Mouse (Mus musculus): Measurements from ENCODE around the gene Pin1rt1. TPM values are rescaled to one million over a fixed set of nuclear protein-coding genes. Genes with fewer than 3 reads are reported as not detected.
A peak's percentile ranks its signal among the peaks of the same experiment; 100 is the strongest.

The Pin1rt1 gene
- polyA plus RNA-seq, 1 experiment, result not detected

DNA sequence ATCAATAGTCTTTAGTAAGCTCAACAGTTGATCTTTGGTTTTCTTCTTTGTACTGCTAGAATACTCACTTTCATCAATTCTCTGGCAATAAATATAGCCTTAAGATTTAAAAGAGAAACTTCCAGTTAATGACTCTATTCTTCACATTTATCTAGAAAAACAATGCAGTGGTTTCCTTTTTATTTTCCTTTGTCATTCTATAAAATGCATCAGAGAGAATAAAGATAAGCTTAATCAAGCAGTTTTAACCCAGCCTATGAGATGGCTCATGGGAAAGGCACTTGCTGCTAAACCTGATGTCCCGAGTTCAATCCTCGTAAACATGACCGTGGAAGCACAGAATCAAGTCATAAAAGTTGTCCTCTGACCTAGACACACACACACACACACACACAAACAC is 5.8 kb upstream of the Pin1rt1 start:
- no peak overlapping the region for H3K27ac ChIP-seq (ENCODE audit: insufficient read depth, low read length)
- H3K27me3 ChIP-seq (ENCODE audit: control insufficient read depth, insufficient read depth, low read length, poor library complexity, severe bottlenecking), result no peaks in the 10 kb centered on the region
- no peak overlapping the region for H3K4me3 ChIP-seq (ENCODE audit: low read depth, low read length)
- H3K36me3 ChIP-seq (ENCODE audit: control insufficient read depth, insufficient read depth, low read length, poor library complexity, severe bottlenecking), result no peaks in the 10 kb centered on the region; the same call in 1 of the 2 replicates
- H3K9ac ChIP-seq (ENCODE audit: low read depth, poor library complexity, severe bottlenecking), result no peak overlapping the region
- no peaks in the 10 kb centered on the region for H3K9me3 ChIP-seq (replicated peaks; ENCODE audit: control insufficient read depth, insufficient read depth, low read length, poor library complexity, severe bottlenecking)
- H3K4me1 ChIP-seq (ENCODE audit: control insufficient read depth, insufficient read depth, low read length), result no peaks in the 10 kb centered on the region
- TF ChIP-seq POLR2A (IDR thresholded peaks at IDR 0.05; ENCODE audit: insufficient read depth, low read length) (no peak), CTCF (IDR thresholded peaks at IDR 0.05; ENCODE audit: low read depth, low read length) (no peak), EP300 (IDR thresholded peaks at IDR 0.05; ENCODE audit: insufficient read depth, low read depth, low read length) (no peak)

DNA sequence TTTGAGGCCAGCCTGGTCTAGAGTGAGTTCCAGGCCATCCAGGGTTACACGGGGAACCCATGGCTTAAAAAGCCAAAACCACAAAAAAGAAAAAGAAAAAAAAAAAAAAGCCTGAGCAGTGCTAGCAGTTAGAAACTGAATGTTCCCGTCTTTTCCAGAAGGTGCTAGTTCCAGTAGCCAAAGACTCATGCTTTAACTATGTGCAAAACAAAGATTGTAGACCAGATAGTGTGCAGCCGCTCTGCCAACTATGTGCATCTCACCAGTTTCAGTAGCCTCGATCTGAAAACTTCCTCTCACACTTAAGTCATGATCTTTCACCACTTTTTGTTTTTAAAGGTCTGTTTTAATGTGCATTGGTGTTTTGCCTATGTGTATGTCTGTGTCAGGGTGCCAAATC is 1.6 kb upstream of the Pin1rt1 start:
- no peak overlapping the region for H3K9ac ChIP-seq (ENCODE audit: low read depth, poor library complexity, severe bottlenecking)
- H3K27me3 ChIP-seq (ENCODE audit: control insufficient read depth, insufficient read depth, low read length, poor library complexity, severe bottlenecking), result no peaks in the 10 kb centered on the region
- TF ChIP-seq POLR2A (IDR thresholded peaks at IDR 0.05; ENCODE audit: insufficient read depth, low read length) (no peak), CTCF (IDR thresholded peaks at IDR 0.05; ENCODE audit: low read depth, low read length) (no peak), EP300 (IDR thresholded peaks at IDR 0.05; ENCODE audit: insufficient read depth, low read depth, low read length) (no peak)
- H3K27ac ChIP-seq (ENCODE audit: insufficient read depth, low read length), result no peak overlapping the region
- no peaks in the 10 kb centered on the region for H3K4me1 ChIP-seq (ENCODE audit: control insufficient read depth, insufficient read depth, low read length)
- H3K36me3 ChIP-seq (ENCODE audit: control insufficient read depth, insufficient read depth, low read length, poor library complexity, severe bottlenecking), result no peaks in the 10 kb centered on the region
- no peak overlapping the region for H3K4me3 ChIP-seq (ENCODE audit: low read depth, low read length)
- H3K9me3 ChIP-seq (replicated peaks; ENCODE audit: control insufficient read depth, insufficient read depth, low read length, poor library complexity, severe bottlenecking), result no peaks in the 10 kb centered on the region

DNA sequence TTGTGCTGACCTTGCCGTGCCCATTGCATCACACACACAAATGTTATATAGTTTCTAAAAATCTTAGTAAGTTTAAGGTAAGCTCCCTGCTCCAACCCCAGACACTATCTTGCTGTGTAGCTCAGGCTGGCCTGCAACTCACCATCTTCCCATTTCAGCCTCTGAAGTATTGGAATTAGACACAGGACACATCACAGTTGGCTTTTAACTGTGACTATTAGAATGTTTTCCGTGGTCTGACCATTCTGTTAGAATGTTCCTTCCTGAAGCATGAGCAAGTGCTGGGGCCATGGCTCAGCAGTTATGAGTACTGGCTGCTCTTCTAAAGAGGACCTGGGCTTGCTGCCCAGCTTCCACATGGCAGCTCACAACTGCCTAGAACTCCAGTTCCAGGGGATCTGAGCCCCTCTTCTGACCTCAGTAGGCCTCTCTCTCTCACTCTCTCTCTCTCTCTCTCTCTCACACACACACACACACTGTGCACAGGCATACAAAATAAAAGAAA is 1.1 kb upstream of the Pin1rt1 start:
- H3K4me1 ChIP-seq (ENCODE audit: control insufficient read depth, insufficient read depth, low read length), result no peaks in the 10 kb centered on the region
- no peaks in the 10 kb centered on the region for H3K9me3 ChIP-seq (replicated peaks; ENCODE audit: control insufficient read depth, insufficient read depth, low read length, poor library complexity, severe bottlenecking)
- no peak overlapping the region for H3K27ac ChIP-seq (ENCODE audit: insufficient read depth, low read length)
- no peak overlapping the region for H3K4me3 ChIP-seq (ENCODE audit: low read depth, low read length)
- no peak overlapping the region for H3K9ac ChIP-seq (ENCODE audit: low read depth, poor library complexity, severe bottlenecking)
- H3K36me3 ChIP-seq (ENCODE audit: control insufficient read depth, insufficient read depth, low read length, poor library complexity, severe bottlenecking), result no peaks in the 10 kb centered on the region
- TF ChIP-seq CTCF (IDR thresholded peaks at IDR 0.05; ENCODE audit: low read depth, low read length), result no peak
- no peak for TF ChIP-seq EP300 (IDR thresholded peaks at IDR 0.05; ENCODE audit: insufficient read depth, low read depth, low read length)
- TF ChIP-seq POLR2A (IDR thresholded peaks at IDR 0.05; ENCODE audit: insufficient read depth, low read length), result no peak
- no peaks in the 10 kb centered on the region for H3K27me3 ChIP-seq (ENCODE audit: control insufficient read depth, insufficient read depth, low read length, poor library complexity, severe bottlenecking)

DNA sequence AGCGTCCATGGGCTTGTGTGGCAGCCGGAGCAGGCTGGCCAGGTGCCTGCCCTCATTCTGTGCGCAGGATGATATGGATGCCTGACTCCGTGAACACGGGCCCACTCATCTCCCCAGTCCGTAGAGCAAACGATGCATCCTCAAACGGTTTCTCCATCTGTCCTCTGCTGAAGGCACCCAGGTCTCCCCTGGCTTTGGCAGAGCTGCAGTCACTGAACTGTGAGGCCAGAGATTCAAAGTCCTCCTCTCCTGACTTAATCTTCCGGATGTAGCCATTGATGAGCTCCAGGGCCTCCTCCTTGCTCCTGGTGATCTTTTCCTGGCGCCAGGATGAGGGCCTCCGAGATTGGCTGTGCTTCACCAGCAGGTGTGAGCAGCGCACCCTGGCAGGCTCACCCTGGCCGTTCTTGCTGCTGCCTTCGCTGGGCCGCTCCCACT is 1.9 kb downstream of the Pin1rt1 start:
- no peak for TF ChIP-seq CTCF (IDR thresholded peaks at IDR 0.05; ENCODE audit: low read depth, low read length)
- TF ChIP-seq EP300 (IDR thresholded peaks at IDR 0.05; ENCODE audit: insufficient read depth, low read depth, low read length), result no peak
- TF ChIP-seq POLR2A (IDR thresholded peaks at IDR 0.05; ENCODE audit: insufficient read depth, low read length), result no peak
- H3K27ac ChIP-seq (ENCODE audit: insufficient read depth, low read length), result no peak overlapping the region
- H3K27me3 ChIP-seq (ENCODE audit: control insufficient read depth, insufficient read depth, low read length, poor library complexity, severe bottlenecking), result no peaks in the 10 kb centered on the region
- H3K9me3 ChIP-seq (replicated peaks; ENCODE audit: control insufficient read depth, insufficient read depth, low read length, poor library complexity, severe bottlenecking), result no peaks in the 10 kb centered on the region
- 0 out of 2 replicates have a peak overlapping the region, but pooled peaks have one; percentile 12 for H3K9ac ChIP-seq (ENCODE audit: low read depth, poor library complexity, severe bottlenecking)
- no peaks in the 10 kb centered on the region for H3K4me1 ChIP-seq (ENCODE audit: control insufficient read depth, insufficient read depth, low read length)
- no peaks in the 10 kb centered on the region for H3K36me3 ChIP-seq (ENCODE audit: control insufficient read depth, insufficient read depth, low read length, poor library complexity, severe bottlenecking)
- no peak overlapping the region for H3K4me3 ChIP-seq (ENCODE audit: low read depth, low read length)

DNA sequence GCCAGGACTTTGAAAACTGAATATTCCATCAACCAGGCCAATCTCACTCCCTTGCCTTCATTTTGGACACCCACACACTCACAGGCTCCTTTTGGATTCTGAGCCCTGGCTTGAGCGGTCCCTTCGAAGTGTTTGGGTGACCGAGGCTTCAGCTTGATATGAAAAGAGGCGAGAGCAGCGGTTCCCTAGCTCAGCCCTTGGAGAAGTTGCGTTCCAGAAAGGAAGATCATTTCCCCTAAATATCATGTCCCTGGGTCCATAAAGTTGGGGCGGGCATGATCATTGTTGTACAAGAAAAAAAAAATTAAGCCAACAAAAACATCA is 3.7 kb downstream of the Pin1rt1 start:
- Histone ChIP-seq H3K4me1 (ENCODE audit: control insufficient read depth, insufficient read depth, low read length) (no peaks in the 10 kb centered on the region), H3K27me3 (ENCODE audit: control insufficient read depth, insufficient read depth, low read length, poor library complexity, severe bottlenecking) (no peaks in the 10 kb centered on the region), H3K27ac (ENCODE audit: insufficient read depth, low read length) (no peak overlapping the region), H3K9me3 (replicated peaks; ENCODE audit: control insufficient read depth, insufficient read depth, low read length, poor library complexity, severe bottlenecking) (no peaks in the 10 kb centered on the region), H3K36me3 (ENCODE audit: control insufficient read depth, insufficient read depth, low read length, poor library complexity, severe bottlenecking) (no peaks in the 10 kb centered on the region), H3K4me3 (ENCODE audit: low read depth, low read length) (peak overlapping the region; percentile 63), H3K9ac (ENCODE audit: low read depth, poor library complexity, severe bottlenecking) (peak overlapping the region; percentile 89)
- no peak for TF ChIP-seq EP300 (IDR thresholded peaks at IDR 0.05; ENCODE audit: insufficient read depth, low read depth, low read length)
- TF ChIP-seq POLR2A (IDR thresholded peaks at IDR 0.05; ENCODE audit: insufficient read depth, low read length), result no peak
- TF ChIP-seq CTCF (IDR thresholded peaks at IDR 0.05; ENCODE audit: low read depth, low read length), result no peak

DNA sequence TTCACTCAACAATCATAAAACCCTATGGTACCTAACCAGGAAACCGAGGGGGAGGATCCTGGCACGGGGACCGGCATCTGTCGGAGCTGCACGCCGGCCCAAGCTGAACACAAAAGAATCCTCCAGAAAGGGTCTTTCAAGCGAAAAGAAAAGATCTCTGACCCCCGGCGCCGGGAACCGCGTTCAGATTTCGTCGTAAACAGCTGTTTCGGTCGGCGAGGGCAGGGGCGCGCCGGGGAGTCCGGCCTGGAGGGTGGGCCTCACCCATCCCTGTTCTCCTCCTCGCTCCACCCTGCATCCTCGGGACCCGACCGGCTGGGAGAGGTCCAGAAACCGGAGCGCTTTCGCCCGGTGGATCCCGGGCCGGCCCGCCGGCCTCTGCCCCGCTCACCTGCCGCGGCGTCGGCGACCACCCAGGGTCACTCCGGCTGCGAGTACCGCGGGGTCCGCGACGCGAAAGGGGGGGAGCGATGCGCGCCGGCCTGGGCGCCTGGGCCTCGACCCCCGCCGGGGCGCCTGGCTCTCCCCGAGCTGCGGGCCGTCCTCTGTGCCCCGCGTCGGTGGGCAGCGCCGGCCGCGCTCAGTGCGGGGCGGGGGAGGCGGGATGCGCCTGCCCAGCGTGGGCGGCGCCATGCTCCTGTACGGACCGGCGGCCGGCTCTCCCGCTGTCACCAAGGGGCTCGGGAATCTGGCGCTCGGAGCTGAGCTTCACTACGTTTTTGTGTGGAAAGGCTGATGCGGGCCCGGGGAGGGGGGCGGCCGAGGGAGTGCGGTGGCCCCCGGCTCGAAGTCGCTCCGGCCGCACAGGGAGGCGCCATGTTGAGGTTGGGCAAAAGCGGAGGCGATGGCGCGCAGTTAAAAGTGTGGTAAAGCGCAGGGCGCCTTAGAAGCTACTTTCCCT is 4.3 kb downstream of the Pin1rt1 start, which contains the start of gene Tcp11l1:
Tcp11l1 (minus strand) TSS at position 585 of the 901 bp plus-strand sequence.
- Histone ChIP-seq H3K27me3 (ENCODE audit: control insufficient read depth, insufficient read depth, low read length, poor library complexity, severe bottlenecking) (no peaks in the 10 kb centered on the region), H3K4me1 (ENCODE audit: control insufficient read depth, insufficient read depth, low read length) (no peaks in the 10 kb centered on the region), H3K27ac (ENCODE audit: insufficient read depth, low read length) (no peak within 1 kb of the TSS), H3K9ac (ENCODE audit: low read depth, poor library complexity, severe bottlenecking) (peak within 1 kb of the TSS; percentile 89), H3K4me3 (ENCODE audit: low read depth, low read length) (peak within 1 kb of the TSS; percentile 63), H3K36me3 (ENCODE audit: control insufficient read depth, insufficient read depth, low read length, poor library complexity, severe bottlenecking) (no peaks in the 10 kb centered on the region), H3K9me3 (replicated peaks; ENCODE audit: control insufficient read depth, insufficient read depth, low read length, poor library complexity, severe bottlenecking) (no peaks in the 10 kb centered on the region)
- TF ChIP-seq POLR2A (IDR thresholded peaks at IDR 0.05; ENCODE audit: insufficient read depth, low read length), result no peak
- TF ChIP-seq CTCF (IDR thresholded peaks at IDR 0.05; ENCODE audit: low read depth, low read length), result no peak
- no peak for TF ChIP-seq EP300 (IDR thresholded peaks at IDR 0.05; ENCODE audit: insufficient read depth, low read depth, low read length)
